Mouse (Mus musculus) embryonic fibroblast, embryonic 13.5 days (primary cell): ENCODE results near the gene Casp8ap2. TPM values are rescaled to one million over a fixed set of nuclear protein-coding genes. Genes with fewer than 3 reads are reported as not detected.

Source experiments
- H3K27ac ChIP-seq: 2 replicates; pipeline ENCODE4 v1.5.1; 2012; ENCODE audit warnings: low read length, control low read depth, inconsistent platforms; ENCODE audit not compliant: insufficient read depth
- H3K4me1 ChIP-seq: 2 replicates; pipeline ENCODE4 v1.6.1; 2011; ENCODE audit warnings: low read length; ENCODE audit not compliant: control insufficient read depth, insufficient read depth
- H3K4me3 ChIP-seq: 2 replicates; pipeline ENCODE4 v1.5.1; 2011; ENCODE audit warnings: mild to moderate bottlenecking, control low read depth, low read length; ENCODE audit not compliant: insufficient read depth
- CTCF ChIP-seq: IDR thresholded peaks from 2 replicates; pipeline ENCODE4 v1.5.1; 2011; ENCODE audit warnings: mild to moderate bottlenecking, control low read depth, low read length, moderate library complexity, borderline replicate concordance; ENCODE audit not compliant: insufficient read depth
- POLR2A ChIP-seq: IDR thresholded peaks from 2 replicates; pipeline ENCODE4 v1.6.1; 2011; ENCODE audit warnings: low read depth, mild to moderate bottlenecking, control low read depth, low read length, moderate library complexity
- polyA plus RNA-seq: library from polyadenylated mRNA; stranded (reverse); fragments of >200 nt; gene quantifications from 2 replicates; pipeline ENCODE4 v1.2.4, GENCODE M21; 2011; ENCODE audit warnings: low read depth; ENCODE audit not compliant: missing spikeins, insufficient read length

Gene Casp8ap2
- polyA plus RNA-seq, 1 experiment: 26.6 TPM

DNA sequence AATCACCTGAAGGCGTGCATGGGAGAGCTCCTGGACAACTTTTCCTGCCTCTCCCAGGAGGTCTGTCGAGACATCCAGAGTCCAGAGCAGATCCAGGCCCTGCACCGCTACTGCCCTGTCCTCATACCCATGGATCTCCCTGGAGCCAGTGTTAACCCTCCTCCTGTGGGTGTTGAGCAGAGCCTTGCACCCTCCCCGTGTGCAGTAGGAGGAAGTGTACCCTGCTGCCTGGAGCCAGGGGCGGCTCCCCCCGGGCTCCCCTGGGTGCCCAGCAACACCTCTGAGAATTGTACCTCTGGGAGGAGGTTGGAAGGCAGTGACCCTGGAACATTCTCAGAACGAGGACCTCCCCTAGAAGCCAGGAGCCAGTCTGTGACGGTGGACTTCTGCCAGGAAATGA lies 35.4 kb upstream of the Casp8ap2 start:
- H3K27ac ChIP-seq: no peak overlapping the region
- 0 out of 2 replicates have a peak, but pooled peaks cover under 1% of the 10 kb centered on the region for H3K4me1 ChIP-seq
- H3K4me3 ChIP-seq: no peak overlapping the region
- no peak for TF ChIP-seq CTCF
- no peak for TF ChIP-seq POLR2A

DNA sequence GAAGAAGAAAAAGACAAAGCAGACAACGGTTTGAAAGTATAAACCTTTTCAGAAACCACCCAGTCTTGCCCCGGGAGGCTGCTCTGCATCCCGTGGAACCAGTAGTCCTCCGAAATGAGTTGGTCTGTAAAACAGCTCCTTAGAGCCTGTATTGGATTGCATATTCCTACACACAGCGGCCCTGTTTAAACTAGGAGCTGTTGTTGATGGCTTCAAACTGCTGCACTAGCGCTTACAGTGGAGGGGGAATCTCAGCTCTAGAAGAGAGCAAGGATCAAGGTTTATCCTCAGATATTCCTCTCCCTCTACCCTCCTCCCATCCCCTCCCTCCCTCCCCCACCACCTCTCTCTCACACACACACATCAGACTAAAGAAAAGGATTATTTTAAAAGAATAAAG lies 31.1 kb upstream of the Casp8ap2 start:
- no peak overlapping the region for H3K27ac ChIP-seq
- H3K4me3 ChIP-seq: no peak overlapping the region
- no peaks in the 10 kb centered on the region for H3K4me1 ChIP-seq
- TF ChIP-seq POLR2A (no peak), CTCF (no peak)

DNA sequence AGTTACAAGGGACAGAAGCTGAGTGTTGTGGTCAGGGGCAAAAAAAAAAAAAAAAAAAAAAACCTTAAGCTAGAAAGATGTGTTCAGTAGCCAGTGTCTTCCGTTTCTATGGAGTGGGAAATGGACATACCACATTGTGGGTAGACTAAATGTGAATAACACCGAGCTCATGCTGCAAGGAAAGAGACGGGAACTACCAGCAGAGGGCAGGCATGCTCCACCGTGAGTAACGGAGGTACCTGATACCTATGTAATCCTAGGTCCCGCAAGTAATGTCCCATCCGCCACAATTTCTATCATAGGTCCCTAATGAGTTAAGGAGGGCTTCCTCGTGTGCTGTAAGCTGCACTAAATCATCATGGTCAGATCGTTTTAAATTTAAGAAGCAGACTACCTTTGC lies 28.7 kb upstream of the Casp8ap2 start:
- Histone ChIP-seq H3K4me3 (no peak overlapping the region), H3K27ac (no peak overlapping the region), H3K4me1 (no peaks in the 10 kb centered on the region)
- TF ChIP-seq CTCF (peak; percentile 92; the same call in 1 of the 2 replicates), POLR2A (no peak)

DNA sequence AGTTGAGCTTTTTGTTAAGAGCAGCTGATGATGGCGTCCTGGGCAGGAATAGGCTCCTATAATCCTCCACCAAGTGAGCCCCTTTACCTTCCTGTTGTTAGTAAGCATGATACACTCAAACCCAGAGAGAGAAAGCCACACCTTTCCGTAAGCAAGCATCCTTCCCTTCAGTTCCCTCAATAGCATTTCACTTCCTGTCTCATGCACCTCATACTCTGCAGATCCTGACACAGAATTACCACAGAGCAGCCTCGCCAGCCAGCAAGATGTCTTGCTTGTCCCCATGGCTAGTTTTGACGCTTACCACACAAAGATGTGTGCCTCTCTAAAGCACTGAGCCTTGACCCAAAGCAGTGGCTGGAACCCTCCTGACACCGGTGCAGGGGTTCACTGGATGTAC lies 27.7 kb upstream of the Casp8ap2 start:
- TF ChIP-seq POLR2A (no peak), CTCF (no peak)
- no peak overlapping the region for H3K4me3 ChIP-seq

DNA sequence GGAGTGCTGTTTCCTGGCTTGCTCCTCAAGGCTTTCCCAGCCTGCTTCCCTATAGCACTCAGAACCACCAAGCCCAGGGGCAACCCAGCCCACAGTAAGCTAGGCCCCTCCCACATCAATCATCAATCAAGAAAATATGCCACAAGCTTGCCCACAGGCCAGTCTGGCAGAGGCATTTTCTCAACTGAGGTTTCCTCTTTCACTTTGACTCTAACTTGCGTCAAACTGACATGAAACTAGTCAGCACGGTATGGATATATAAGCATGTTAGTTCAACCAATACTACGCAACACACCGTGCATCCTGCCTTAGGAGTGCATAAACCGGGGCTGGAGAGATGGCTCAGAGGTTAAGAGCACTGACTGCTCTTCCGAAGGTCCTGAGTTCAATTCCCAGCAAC lies 27.0 kb upstream of the Casp8ap2 start:
- no peaks in the 10 kb centered on the region for H3K4me1 ChIP-seq
- TF ChIP-seq POLR2A: no peak
- TF ChIP-seq CTCF: no peak

More for the DNA sequence above, 27.7 kb upstream of the Casp8ap2 start:
- Histone ChIP-seq H3K4me1 (no peaks in the 10 kb centered on the region), H3K27ac (no peak overlapping the region)

DNA sequence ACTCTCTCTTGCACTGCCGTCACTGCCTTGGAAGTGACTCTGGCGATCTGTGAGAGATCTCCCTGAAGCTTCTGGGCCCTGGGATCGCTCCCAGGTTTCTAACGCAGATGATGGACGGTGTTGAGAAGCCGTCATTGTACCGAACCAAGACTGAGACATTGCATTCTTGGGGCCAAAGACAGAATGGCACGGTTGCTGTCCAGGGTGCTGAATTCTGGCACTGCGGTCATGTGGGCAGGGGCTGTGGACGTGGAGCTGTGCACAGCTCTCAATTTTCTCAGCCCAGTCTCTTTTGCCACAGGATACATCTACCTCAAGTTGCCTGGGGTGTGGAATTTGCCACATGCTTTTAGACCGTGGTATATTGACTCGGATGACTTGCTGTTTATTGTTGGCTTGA lies 14.1 kb upstream of the Casp8ap2 start:
- no peak for TF ChIP-seq POLR2A
- Histone ChIP-seq H3K4me1 (no peaks in the 10 kb centered on the region), H3K27ac (no peak overlapping the region)

More for the DNA sequence above, 27.0 kb upstream of the Casp8ap2 start:
- H3K27ac ChIP-seq: no peak overlapping the region
- no peak overlapping the region for H3K4me3 ChIP-seq

DNA sequence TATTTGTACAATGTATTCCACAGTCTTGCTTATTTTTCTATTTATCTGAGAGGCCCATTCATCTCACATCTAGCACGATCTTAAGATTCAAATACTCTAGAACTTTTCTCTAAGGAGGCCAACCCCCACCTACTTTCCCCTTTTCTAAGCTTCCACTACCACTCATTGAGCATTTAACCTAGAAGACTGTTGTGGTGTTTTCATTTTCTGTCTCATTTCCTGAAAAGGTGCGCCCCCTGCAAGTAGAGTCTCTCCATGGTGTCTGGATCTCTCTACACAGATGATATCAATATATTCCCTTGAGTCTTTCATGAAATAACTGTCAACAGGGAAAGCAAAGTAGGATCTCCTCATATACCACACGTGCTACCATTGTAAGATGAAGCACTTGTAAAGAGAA lies 12.6 kb upstream of the Casp8ap2 start, which contains the start of gene Gja10:
Gja10 (minus strand) TSS at position 101 of the 400 bp plus-strand sequence.
- no peak for TF ChIP-seq POLR2A
- TF ChIP-seq CTCF: no peak
- H3K4me1 ChIP-seq: no peaks in the 10 kb centered on the region

More for the DNA sequence above, 14.1 kb upstream of the Casp8ap2 start:
- no peak overlapping the region for H3K4me3 ChIP-seq

DNA sequence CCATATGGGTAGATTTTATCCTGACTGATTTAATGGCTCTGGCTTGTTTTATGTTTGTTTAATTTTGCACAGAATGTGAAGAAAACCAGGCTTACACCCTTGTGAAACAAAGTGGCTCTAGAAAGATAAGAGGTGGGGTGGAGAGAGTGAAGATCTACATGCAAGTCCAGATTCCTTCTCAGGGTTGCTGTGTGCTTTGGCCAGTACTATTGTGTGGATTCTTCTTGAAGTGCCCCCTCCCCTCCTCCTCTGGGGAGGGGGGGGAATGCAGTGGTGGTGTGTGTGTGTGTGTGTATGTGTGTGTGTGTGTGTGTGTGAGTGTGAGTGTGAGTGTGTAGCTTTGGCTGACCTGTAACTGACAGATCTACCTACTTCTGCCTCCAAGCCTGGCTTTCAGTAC lies 6.4 kb downstream of the Casp8ap2 start:
- H3K4me1 ChIP-seq: 0 out of 2 replicates have a peak, but pooled peaks cover 2% of the 10 kb centered on the region
- TF ChIP-seq CTCF (no peak), POLR2A (no peak)
- no peak overlapping the region for H3K27ac ChIP-seq

More for the DNA sequence above, 12.6 kb upstream of the Casp8ap2 start, which contains the start of gene Gja10:
- no peak within 1 kb of the TSS for H3K27ac ChIP-seq
- no peak within 1 kb of the TSS for H3K4me3 ChIP-seq

DNA sequence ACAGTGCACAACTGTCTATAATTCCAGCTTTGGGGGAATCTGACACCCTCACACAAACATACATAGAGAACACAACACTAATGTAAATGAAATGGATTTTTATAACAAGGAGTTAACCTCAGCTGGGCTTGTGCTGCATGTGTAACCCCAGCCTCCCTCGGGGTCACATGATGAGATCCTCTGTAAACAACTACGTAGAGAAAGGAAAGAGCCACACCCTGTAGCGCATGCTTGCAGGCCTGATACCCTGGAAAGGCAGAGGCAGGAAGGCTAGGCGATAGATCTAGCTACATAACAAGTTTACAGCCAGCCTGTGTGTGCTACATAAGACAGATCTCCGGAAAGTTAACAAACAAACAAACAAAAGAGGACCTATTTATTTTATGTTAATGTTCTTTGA lies 36.4 kb downstream of the Casp8ap2 start:
- H3K4me3 ChIP-seq: no peak overlapping the region
- H3K4me1 ChIP-seq: no peaks in the 10 kb centered on the region
- TF ChIP-seq CTCF (no peak), POLR2A (no peak)
- no peak overlapping the region for H3K27ac ChIP-seq

More for the DNA sequence above, 6.4 kb downstream of the Casp8ap2 start:
- no peak overlapping the region for H3K4me3 ChIP-seq

DNA sequence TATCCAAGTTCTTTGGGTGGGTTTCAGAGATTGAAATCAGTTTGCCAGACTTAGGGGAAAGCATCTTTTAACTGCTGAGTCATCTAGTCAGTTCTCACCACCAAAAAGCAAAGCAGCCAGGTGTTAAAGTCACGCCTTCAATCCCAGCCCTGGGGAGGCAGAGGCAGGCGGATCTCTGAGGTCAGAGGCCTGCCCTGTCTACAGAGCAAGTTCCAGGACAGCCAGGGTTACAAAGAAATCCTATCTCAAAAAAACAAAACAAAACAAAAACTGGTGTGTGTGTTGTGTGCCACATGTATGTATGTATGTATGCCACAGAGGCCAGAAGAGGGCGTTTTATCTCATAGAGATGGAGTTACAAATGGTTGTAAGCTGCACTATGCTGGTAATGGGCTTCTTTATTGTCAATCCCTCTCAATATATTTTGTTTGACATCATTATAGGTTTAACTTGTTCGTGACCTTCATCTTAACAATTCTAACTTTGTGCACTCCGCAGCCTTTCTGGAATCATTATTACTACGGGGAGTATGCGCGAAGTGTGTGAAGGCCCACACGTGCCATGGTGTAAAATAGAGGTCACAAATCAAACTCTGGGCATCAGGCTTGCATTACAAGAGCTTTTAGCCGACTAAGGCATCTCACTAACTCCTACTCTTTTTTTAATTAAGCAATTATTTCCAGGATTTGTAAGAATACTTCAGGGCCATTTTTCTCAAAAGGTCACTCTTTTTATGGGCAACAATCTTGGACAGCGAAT lies 41.1 kb downstream of the Casp8ap2 start:
- Histone ChIP-seq H3K27ac (peak overlapping the region; percentile 49), H3K4me1 (no peaks in the 10 kb centered on the region; the same call in 1 of the 2 replicates), H3K4me3 (peak overlapping the region; percentile 92)
- TF ChIP-seq CTCF (no peak), POLR2A (no peak)
